Mouse (Mus musculus): ENCODE measurements around the gene Specc1. TPM values are rescaled to one million over a fixed set of nuclear protein-coding genes. Genes with fewer than 3 reads are reported as not detected.

Specc1 gene
- total RNA-seq, 2 experiments from 2014 or later, result 10.5 to 15.9 TPM

Other genes starting within 250 kb of the Specc1 start
- not detected for gene Slc5a10, start 235.9 kb upstream of the Specc1 start, total RNA-seq (2021)
- gene Prpsap2, start 194.7 kb upstream of the Specc1 start, total RNA-seq (2021), result 1 to 10 TPM; 8.5 to 9.6 TPM
- 10 to 100 TPM; 42.9 to 48.4 TPM for gene Ulk2, start 101.7 kb upstream of the Specc1 start, total RNA-seq (2021)
- 10 to 100 TPM; 17.2 to 19.8 TPM for gene Akap10, start 26.5 kb upstream of the Specc1 start, total RNA-seq (2021)